Comparison of ENCODE assay signal across 27 mouse cellular contexts in genomic region chr11:49532761-49533160, GRCm38 (mm10). TPM values are rescaled to one million over a fixed set of nuclear protein-coding genes. Genes with fewer than 3 reads are reported as not detected.
DNase-seq lines count a peak whose midpoint lies in the region; ATAC-seq and TF ChIP-seq lines count a peak whose summit lies in the region.
"Had no signal": no experiment of that assay in that cellular context is flagged by ENCODE, and none has a peak within 500 bp of the region (broad histone marks: within the 10 kb centered on the region; RNA-seq: fewer than 3 reads in every experiment).

No protein-coding gene starts in this region.

- no peak for TF ChIP-seq CTCF in Patski (IDR thresholded peaks at IDR 0.05)

- DNase-seq in 3134 (ENCODE audit: extremely low read depth, insufficient read length, low spot score), result peak; percentile 33
- DNase-seq in Muller cell, postnatal 12 days (ENCODE audit: inconsistent ontology term), result peak; percentile 39
- DNase-seq in Patski (ENCODE audit: low read depth, low spot score), result peak; percentile 15
- no peak for DNase-seq in adrenal gland, postnatal 25 days
- DNase-seq in lung, postnatal 14 days, result no peak
- DNase-seq in gastrocnemius, postnatal 36 days, result no peak
- DNase-seq: adrenal gland, adult 2 months; adrenal gland, postnatal 10 days; adrenal gland, postnatal 36 days; B cell, adult 2 months; cerebellum, adult 11-12 months; cerebellum, adult 2 months; cerebellum, adult 9-10 months; cerebellum, postnatal 10 days; cerebellum, postnatal 25 days had no signal

- no peaks in the 10 kb centered on the region for H3K27me3 ChIP-seq in Patski
- H3K27me3 ChIP-seq: embryonic facial prominence, embryonic 12.5 days; forebrain, embryonic 12.5 days had no signal

- POLR2A ChIA-PET in Patski (lab: Charles Lee), result no interaction called here

- in situ Hi-C loops in Patski (cut with MboI; ENCODE audit: low pct_unique_long_range_greater_than_20kb), result loop anchor here (25.0 kb wide), 1 partner anchor 345 kb away; the partner anchor contains the start of gene Btnl9

- intact Hi-C loops in gastrocnemius, postnatal 36 days (cut with DNase I), result no loop called here

- peak; percentile 65 for ATAC-seq in Patski
- ATAC-seq: CD4-positive, CD25-positive, alpha-beta regulatory T cell, adult 4 months; forebrain, embryonic 14.5 days; forebrain, embryonic 16.5 days had no signal

- CTCF ChIA-PET in Patski (lab: Charles Lee), result no interaction called here

RNA-seq across cellular contexts. Expression of gene Olfr1382, which starts 4.7 kb away (rescaled TPM):
- not detected for polyA plus RNA-seq in Patski (2021)
- total RNA-seq in adrenal gland, postnatal 25 days (2021), result not detected in 2 replicates
- not detected for total RNA-seq in gastrocnemius, postnatal 36 days (2021)
- total RNA-seq: adrenal gland, adult 2 months; adrenal gland, postnatal 10 days; adrenal gland, postnatal 36 days; CH12.LX had no signal
- polyA plus RNA-seq: adrenal gland, adult 2 months; CD4-positive, CD25-positive, alpha-beta regulatory T cell, adult 4 months; cerebellum, adult 2 months; cortical plate, adult 2 months; embryonic facial prominence, embryonic 10.5 days; embryonic facial prominence, embryonic 12.5 days; embryonic facial prominence, embryonic 14.5 days; erythroblast, embryonic 14.5 days; forebrain, embryonic 10.5 days; forebrain, embryonic 12.5 days; forebrain, embryonic 14.5 days; forebrain, embryonic 16.5 days; G1E had no signal

RNA-seq across cellular contexts. Expression of gene Olfr1381, which starts 10.5 kb away (rescaled TPM):
- polyA plus RNA-seq in Patski (2021), result not detected
- not detected in 2 replicates for total RNA-seq in adrenal gland, postnatal 25 days (2021)
- not detected for total RNA-seq in gastrocnemius, postnatal 36 days (2021)
- total RNA-seq: adrenal gland, adult 2 months; adrenal gland, postnatal 10 days; adrenal gland, postnatal 36 days; CH12.LX had no signal
- polyA plus RNA-seq: adrenal gland, adult 2 months; cerebellum, adult 2 months; cortical plate, adult 2 months; embryonic facial prominence, embryonic 10.5 days; embryonic facial prominence, embryonic 12.5 days; embryonic facial prominence, embryonic 14.5 days; erythroblast, embryonic 14.5 days; forebrain, embryonic 10.5 days; forebrain, embryonic 12.5 days; forebrain, embryonic 14.5 days; forebrain, embryonic 16.5 days; G1E had no signal

RNA-seq across cellular contexts. Expression of gene Olfr1383, which starts 13.3 kb away (rescaled TPM):
- 0.45 TPM for polyA plus RNA-seq in Patski (2021)
- 1.9 TPM in 1 of 2 replicates, not detected in the other for total RNA-seq in adrenal gland, postnatal 25 days (2021)
- under 1 TPM in 1 of 2 experiments, not detected in 1; 0.32 TPM for total RNA-seq in gastrocnemius, postnatal 36 days (2021)
- total RNA-seq: adrenal gland, adult 2 months; adrenal gland, postnatal 10 days; CH12.LX had no signal
- polyA plus RNA-seq: adrenal gland, adult 2 months; CD4-positive, CD25-positive, alpha-beta regulatory T cell, adult 4 months; cerebellum, adult 2 months; cortical plate, adult 2 months; embryonic facial prominence, embryonic 10.5 days; embryonic facial prominence, embryonic 12.5 days; embryonic facial prominence, embryonic 14.5 days; erythroblast, embryonic 14.5 days; forebrain, embryonic 10.5 days; forebrain, embryonic 12.5 days; forebrain, embryonic 14.5 days; forebrain, embryonic 16.5 days; G1E had no signal

RNA-seq across cellular contexts. Expression of gene Olfr1380, which starts 23.9 kb away (rescaled TPM):
- polyA plus RNA-seq in Patski (2021), result not detected
- not detected in 2 replicates for total RNA-seq in adrenal gland, postnatal 25 days (2021)
- total RNA-seq in gastrocnemius, postnatal 36 days (2021), result not detected
- total RNA-seq: adrenal gland, adult 2 months; adrenal gland, postnatal 10 days; adrenal gland, postnatal 36 days; CH12.LX had no signal
- polyA plus RNA-seq: adrenal gland, adult 2 months; CD4-positive, CD25-positive, alpha-beta regulatory T cell, adult 4 months; cerebellum, adult 2 months; cortical plate, adult 2 months; embryonic facial prominence, embryonic 10.5 days; embryonic facial prominence, embryonic 12.5 days; embryonic facial prominence, embryonic 14.5 days; erythroblast, embryonic 14.5 days; forebrain, embryonic 10.5 days; forebrain, embryonic 12.5 days; forebrain, embryonic 14.5 days; forebrain, embryonic 16.5 days; G1E had no signal

RNA-seq across cellular contexts. Expression of gene Olfr1384, which starts 26.2 kb away (rescaled TPM):
- polyA plus RNA-seq in Patski (2021), result 0.26 TPM
- total RNA-seq in adrenal gland, postnatal 25 days (2021), result not detected in 2 replicates
- not detected for total RNA-seq in gastrocnemius, postnatal 36 days (2021)
- total RNA-seq: adrenal gland, postnatal 10 days; CH12.LX had no signal
- polyA plus RNA-seq: adrenal gland, adult 2 months; CD4-positive, CD25-positive, alpha-beta regulatory T cell, adult 4 months; cerebellum, adult 2 months; cortical plate, adult 2 months; embryonic facial prominence, embryonic 10.5 days; embryonic facial prominence, embryonic 12.5 days; erythroblast, embryonic 14.5 days; forebrain, embryonic 10.5 days; forebrain, embryonic 12.5 days; forebrain, embryonic 14.5 days; forebrain, embryonic 16.5 days; G1E had no signal

Comparison
In these comparisons a context has a peak if more than half of its experiments do, and no peak if none do; other contexts are left out.
1. DNase-seq: peak in 3134 (single experiment), Muller cell, postnatal 12 days (single experiment) and Patski (single experiment); none in adrenal gland, postnatal 25 days (single experiment), lung, postnatal 14 days (single experiment) and gastrocnemius, postnatal 36 days (0 of 2).